Mouse (Mus musculus) mature B cell (primary cell): ENCODE data around the gene Tiam1.

Experiments
- in situ Hi-C: fragments of 300-500 bp; cut with MboI; formaldehyde crosslinking; loops from 2 replicates; pipeline ENCODE4 v1.14.3; 2019

The Tiam1 gene

DNA sequence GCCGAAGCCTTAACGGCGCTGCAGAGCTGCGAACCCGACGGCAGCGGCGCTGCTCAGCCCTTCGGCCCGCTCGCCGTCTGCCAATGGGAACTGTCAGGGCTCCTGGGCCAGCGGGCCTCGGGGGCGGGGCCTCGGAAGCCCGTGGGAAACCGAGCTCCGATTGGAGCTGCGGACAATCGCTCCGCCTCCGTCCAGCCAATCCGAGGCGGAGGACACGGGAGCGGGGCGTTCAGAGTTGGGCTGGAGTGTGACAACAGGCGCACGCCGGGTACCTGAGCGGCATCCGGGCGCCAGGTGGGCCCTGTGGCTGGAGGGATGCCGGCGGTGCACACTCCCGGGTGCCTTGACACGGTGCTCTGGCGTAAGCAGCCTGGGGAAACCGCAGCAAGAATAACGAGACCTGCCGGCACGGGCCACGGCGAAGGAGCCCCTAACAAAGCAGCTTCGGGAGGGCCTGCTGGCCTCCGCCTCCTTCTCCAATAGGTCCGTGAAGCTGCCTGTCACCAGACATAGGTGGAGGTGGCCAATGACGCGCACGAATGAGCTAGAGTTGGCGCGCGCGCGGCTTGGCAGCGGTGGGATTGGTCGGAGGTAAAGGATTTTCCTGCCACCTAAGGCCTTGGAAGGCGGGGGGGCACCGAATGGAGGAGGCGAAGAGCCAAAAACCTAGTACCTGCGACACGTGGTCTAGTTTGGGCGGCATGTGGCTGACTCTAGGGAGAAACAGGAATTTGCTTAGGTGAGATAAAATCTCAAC lies at the start of gene Tiam1:
Gene Tiam1 (minus strand): TSS at position 10 of the 757 bp plus-strand sequence.
- in situ Hi-C loops = no loop called here

DNA sequence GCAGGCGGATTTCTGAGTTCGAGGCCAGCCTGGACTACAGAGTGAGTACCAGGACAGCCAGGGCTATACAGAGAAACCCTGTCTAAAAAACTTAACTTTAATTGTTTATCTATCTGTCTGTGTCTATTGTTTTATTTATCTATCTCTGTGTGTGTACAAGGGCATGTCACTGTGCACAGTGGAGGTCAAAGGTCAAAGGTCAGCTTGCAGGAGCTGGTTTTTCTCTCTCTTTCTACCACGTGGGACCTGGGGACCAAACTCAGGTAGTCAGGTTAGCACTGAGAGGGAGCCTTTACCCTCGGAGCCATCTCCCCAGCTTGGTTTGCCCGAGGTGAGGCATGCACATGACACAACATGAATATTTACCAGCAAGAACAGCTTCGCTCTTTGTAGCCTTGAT lies 47.7 kb upstream of the Tiam1 start:
- in situ Hi-C loops = no loop called here

DNA sequence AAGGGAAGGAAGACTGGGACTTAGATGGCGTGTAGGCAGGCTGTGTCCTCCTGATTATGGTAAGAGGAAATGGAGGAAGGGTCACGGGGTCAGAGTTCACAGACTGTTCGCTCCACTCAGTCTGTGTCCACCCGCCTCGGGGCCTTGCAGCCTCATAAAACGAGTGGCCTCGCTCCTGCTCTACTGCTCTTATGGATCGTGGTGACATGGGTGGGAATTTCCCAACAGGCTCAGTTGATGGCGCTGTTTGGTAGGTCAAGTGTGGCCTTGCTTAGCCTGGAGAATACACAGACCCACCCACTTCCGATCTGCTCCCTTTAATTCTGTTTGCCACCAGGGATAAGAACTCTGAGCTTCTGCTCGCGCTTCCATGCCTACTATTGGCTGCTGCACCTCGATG lies 43.9 kb upstream of the Tiam1 start:
- in situ Hi-C loops = loop anchor here (10.0 kb wide), 1 partner anchor 413 kb away; no protein-coding TSS in a partner anchor

DNA sequence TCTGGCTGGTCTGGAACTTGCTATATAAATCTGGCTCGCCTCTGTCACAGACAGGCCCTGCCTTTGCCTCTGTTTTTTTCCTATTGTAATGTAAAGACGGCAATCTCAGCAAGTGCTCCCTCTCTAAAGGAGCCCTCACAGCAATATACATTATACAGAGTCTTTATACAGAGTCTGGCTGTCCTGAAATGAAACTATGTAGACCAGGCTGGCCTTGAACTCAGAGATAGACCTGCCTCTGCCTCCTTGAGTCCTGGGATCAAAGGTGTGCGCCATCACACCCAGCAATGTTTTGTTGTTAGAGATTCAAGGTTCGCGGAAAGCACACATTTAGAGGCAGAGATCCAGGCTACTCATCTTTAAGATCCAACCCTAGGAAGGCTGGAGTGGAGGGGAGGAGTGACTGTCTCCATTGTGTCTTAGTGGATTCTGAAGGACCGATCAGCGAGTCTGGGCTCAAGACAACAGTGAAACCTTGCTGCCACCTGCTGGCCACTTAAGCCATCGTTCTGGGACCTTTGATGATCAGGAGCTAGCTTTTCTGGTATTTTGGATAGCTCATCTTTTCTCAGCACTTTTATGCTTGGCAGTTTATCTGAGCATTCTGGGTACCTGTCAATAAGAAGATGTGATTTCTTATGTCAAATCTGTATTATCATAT lies 42.5 kb upstream of the Tiam1 start:
- in situ Hi-C loops = loop anchor here (10.0 kb wide), 1 partner anchor 411 kb away; no protein-coding TSS in a partner anchor

DNA sequence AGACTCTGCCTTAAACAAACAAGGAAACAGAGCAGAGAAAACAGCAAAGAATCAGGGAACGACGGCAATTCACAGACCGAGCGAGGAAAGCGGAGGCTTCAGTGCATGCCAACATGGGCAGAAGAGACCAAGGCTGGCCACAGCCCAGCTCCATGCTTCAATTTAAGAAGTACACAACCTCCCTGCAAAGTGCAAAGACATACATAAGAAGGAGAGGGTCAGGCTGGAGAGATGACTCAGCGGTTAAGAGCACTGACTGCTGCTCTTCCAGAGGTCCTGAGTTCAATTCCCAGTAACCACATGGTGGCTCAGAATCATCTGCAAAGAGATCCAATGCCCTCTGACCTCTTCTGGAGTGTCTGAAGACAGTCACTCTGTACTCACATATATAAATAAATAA lies 40.6 kb upstream of the Tiam1 start:
- in situ Hi-C loops = loop anchor here (10.0 kb wide), 1 partner anchor 409 kb away; no protein-coding TSS in a partner anchor

DNA sequence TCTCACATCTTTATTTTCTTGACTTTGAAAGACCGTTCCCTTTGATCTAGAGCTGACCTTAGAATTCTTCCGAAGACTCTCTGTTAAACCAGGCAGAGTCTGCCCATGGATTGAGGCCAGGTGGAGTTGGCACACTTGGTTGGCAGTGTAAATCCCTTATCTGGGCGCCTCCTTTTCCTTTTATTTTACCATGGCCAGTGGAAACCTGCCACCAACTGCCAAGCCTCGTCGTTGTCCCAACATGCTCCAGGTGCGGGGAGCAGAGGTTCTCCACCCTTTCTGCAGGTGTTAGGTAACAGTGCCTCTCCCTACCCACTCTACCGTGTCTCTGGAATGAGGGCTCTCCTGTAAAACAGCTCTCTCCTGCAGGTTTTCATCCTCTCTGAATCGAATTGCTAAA lies 38.1 kb upstream of the Tiam1 start:
- in situ Hi-C loops = loop anchor here (10.0 kb wide), 1 partner anchor 407 kb away; no protein-coding TSS in a partner anchor

DNA sequence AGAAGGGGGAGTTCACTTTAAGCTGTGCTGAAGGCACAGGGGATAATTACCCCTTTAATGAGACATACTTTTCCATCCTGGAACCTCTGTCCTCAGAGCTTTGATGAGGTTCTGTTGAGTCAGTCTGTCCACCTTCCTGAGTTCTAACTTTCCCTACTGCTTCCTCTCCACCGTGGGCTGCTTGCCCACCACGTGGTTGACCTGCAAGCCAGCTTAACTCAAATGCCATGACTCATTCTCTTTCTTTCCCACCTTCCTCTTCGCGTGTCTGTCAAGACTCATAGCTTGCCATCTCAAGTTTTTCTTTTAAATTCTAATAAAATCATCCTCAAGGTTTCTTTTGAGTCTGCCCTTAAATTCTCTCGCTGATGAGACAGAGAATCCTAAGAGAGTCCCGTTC lies 37.4 kb upstream of the Tiam1 start:
- in situ Hi-C loops = loop anchor here (10.0 kb wide), 1 partner anchor 406 kb away; no protein-coding TSS in a partner anchor

DNA sequence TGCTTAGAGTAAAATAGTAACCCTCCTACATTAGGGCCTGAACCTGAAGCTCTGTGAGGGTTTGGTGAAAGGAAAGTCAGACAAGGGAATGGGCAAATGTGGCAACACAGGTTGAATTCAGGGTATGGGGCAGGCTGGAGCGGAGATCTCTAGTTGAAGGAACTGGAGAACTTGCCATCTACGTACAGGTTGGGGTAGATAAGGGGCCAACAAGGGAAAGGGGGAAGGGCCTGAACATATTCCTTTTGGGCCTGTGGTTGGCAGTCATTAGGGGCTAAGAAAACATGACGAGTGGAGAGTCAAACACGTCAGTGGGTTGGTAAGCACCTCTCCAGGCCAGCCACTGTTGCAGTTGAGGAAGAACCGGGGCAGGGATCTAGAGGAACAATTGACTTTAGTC lies 36.3 kb upstream of the Tiam1 start:
- in situ Hi-C loops = loop anchor here (10.0 kb wide), 1 partner anchor 405 kb away; no protein-coding TSS in a partner anchor

DNA sequence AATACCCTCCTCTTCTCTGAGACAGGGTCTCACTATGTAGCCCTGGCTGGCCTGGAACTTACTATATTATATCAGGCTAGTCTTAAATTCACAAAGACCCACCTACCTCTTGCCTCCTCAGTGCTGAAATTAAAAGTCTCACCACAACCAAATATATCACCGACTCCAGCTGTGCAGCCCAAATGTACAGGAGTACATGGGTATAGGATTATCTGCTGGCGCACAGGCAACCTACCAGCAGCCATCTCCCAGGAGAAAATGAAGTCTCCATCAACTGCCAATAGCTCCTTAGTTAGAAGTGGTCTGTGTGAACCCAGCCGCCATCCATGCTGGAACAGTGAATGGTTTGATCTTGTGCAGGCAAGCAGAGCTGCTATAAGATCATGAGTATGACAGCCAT lies 34.8 kb upstream of the Tiam1 start:
- in situ Hi-C loops = no loop called here

DNA sequence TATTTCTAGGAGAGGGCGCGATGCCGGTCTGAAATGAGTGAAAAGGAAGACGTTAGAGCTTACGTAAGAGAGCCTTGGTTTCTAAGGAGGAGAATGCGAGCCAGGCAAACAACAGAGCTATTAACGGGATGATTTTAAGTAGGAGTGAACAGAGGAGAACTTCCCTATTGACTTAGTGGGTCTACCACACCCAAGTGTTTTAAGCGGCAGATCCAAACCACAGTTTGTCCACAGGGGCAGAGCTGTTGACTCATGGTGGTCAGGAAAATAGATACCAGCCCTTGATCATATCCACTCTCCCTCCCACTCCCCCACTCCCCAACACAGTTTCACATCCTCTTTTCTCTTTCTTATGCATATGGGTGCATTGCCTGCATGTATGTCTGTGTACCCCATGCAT lies 33.9 kb upstream of the Tiam1 start:
- in situ Hi-C loops = no loop called here

DNA sequence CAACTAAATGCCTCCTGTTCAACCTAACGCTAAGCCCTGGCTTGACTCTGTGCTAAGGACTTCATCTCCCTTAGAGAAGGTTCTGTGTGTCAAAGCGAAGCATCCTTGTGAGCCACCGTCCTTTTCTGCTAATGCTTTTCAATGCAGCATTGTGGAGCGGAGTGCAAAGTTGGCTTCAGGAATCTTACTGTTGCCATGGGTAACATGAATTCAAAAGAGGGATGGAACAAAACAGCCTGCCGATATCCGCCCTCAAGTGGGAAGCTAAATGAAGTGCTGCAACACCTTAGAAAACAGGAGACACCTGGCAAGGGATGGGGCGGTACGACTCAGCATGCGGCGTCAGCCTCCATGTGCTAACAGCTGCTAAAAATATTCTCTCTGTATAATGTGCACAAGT lies 32.9 kb upstream of the Tiam1 start:
- in situ Hi-C loops = no loop called here

DNA sequence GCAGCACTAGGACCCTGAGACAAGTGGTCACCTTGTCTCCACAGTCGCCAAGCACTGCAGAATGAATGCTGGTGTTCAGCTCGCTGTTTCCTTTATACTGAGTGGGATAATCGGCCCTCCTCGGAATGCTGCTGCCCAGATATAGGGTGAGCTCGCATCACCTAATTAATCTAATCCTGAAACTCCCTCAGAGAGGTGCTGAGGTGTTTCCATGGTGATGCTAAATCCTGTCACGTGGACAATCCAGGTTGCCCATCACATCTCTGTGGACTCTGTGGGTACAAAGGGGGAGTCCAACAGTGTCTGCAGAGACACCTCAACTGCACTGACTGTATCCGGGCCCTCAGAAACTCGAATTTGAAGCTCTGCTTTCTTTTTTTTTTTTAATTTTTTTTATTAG lies 27.8 kb upstream of the Tiam1 start:
- in situ Hi-C loops = no loop called here

DNA sequence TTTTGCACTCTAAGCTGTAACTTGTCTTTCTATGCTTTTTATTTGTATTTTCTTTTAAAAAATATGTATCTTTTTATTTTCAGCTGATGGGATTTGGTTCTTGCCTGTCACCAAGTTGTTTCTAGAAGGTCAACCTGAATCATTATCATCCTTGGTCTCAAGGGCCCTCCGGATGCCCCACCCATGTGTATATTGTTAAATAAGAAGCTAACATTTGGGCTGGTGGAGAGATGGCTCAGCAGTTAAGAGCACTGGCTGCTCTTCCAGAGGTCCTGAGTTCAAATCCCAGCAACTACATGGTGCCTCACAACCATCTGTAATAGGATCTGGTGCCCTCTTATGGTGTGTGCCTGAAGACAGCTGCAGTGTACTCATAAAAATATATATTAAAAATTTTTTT lies 27.1 kb upstream of the Tiam1 start:
- in situ Hi-C loops = no loop called here

DNA sequence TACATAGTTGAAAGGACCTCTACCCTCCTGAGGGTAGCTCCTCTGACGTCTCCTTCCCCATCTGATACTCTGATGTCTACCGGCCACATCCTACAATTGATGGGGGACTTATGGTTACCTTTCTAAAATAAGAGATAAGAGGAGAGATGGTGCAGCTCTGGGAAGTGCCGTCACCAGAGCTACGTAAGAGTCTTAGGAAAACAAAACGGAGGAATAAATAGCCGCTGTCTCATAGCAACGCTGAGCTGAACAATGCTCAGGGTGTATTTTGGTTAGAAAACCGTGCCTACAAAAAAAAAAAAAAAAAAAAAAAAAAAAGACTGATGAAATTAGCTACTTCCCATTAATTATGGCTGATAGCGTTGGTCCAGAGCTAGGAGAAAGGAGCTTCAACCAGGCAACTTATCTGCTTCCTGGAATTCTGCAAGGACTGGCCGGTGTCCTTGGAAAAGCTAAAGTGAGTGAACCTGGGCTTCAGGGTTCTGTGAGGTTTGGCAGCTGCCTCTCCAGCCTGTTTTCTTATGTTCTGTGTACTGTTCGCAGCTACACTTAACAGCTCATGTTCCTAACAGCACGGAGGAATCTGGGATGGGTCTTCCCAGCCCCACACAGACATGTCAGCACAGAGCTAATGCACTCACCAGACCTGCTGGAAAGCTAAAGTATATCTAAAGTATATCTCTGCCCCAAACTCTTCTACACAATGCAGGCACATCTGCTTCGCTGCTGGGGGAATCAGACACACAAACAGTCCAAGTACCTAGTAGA lies 26.5 kb upstream of the Tiam1 start:
- in situ Hi-C loops = loop anchor here (10.0 kb wide), 1 partner anchor 325 kb away; no protein-coding TSS in a partner anchor

DNA sequence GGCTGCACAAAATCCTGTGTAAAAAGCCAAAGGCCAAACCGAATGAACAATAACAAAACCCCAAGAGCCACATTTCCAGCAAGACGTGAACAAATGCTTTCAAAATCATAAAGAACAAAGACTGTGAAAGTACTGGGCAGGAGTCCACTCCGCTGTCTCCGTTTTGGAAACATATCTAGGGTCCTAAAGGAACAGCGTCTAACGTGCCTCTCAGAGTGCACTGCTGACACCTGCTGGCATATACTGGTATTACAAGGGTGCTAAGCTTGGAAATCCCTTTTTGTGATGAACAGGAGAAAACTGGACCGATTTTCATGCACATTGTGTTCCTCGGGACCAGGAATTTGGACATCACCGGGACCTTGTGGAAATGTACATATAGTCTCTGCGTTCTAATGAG lies 24.1 kb upstream of the Tiam1 start:
- in situ Hi-C loops = loop anchor here (10.0 kb wide), 1 partner anchor 323 kb away; no protein-coding TSS in a partner anchor

DNA sequence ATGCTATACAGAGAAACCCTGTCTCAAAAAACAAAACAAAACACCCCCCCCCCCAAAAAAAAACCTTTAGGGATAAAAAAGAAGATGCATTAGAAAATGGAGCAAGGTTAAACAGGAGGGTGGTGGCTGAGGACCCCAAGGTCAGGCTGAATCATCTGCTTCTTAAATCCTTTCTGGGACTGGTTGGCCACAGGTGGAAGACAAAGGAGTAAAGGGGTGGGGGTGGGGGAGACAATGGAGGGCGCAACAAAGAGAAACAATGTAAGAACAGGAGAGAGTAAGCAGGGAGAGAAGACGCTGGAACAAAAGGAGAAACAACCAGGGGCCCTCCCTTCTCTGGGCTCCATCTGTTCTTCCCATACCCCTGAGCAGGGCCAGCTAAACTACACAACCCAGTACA lies 21.9 kb upstream of the Tiam1 start:
- in situ Hi-C loops = loop anchor here (10.0 kb wide), 1 partner anchor 321 kb away; no protein-coding TSS in a partner anchor

DNA sequence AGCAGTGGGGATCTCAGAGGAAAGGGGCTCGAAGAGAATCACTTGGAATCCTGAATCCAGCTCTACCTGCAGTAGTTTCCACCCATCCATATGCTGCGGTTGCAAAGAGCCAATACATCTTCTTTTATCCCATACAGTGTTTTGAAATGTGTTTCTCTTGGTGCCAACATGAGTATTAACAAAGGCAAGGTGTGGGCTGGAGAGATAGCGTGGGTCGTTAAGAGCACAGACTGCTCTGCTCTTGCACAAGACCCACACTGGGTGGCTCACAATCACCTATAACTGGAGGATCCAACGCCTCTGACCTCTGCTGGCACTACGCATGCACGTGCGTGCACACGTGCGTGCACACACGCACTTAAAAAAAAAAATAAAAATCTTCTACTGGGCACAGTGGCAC lies 21.4 kb upstream of the Tiam1 start:
- in situ Hi-C loops = loop anchor here (10.0 kb wide), 1 partner anchor 320 kb away; no protein-coding TSS in a partner anchor

DNA sequence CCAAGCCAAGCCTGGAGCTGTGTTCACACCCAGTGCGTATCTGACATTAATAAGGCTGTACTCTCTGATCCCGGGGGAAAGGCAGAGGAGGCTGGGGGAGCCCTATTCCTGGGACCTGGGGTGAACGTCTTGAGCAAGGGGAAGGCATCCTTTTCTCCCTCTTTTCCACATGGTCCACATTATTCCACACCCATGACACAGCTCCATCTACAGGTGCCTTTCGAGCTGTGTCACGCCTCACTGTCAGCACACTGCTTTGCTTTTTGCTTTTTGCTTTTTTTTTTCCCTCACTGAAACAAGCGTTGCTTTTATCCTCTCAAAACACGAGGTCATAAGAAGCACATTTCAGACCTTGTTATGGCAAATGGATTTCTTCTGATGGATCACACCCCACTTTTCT lies 11.5 kb upstream of the Tiam1 start:
- in situ Hi-C loops = no loop called here

DNA sequence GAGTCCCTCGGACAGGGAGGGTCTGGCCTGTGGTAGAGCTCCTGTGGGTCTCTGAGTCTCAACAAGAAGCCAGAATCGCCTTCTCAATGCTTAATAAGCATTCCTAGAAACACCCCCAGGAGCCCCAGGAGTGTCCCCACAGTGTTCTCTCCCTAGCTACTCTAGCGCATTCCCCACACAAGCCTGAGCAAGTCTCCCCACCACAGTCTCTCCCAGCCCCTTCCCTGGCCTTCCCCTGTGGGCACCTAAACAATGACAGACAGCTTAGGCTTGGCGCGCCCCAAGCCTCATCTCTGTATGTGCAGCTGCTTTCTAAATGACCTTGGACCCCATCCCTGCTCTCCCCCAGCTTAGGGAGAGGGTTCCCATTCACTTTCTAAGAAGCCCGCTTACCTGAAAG lies 7.3 kb upstream of the Tiam1 start:
- in situ Hi-C loops = no loop called here

DNA sequence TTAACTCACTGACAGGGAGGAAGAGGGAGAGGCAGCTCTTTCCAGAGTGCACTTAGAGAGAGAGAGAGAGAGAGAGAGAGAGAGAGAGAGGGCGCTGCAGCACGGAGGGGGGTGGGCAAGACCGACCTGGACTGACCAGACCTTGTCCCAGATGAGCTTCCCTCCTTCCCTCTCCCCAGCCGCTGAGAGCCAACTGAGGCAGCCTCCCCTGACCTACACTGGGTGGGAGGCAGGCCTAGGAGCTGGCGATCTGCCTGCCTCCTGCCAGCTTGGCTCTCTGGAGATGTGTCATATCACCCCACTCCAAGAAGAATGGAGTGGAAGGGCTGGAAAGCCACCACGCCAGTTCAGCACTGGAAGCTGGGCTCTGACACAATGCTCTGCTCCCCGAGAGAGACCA lies 6.6 kb upstream of the Tiam1 start:
- in situ Hi-C loops = no loop called here

DNA sequence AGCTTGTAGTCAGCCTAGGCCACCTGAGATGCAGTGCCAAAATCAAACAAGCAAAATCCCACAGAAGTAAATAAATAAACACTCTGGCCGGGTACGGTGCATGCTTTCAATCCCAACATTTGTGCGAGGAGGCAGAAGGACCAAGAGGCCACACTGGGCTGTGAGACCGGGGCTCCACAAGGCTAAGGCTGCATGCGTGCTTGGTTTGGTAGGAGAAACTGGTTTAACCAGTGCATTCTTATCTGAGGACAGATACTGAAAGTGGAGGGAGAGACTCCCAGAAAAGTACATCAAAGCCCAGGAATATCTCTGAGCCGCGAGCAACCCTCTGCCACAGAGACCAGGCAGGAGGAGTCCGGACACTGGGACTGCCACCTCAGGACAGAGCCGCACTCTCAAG lies 5.8 kb upstream of the Tiam1 start:
- in situ Hi-C loops = no loop called here

DNA sequence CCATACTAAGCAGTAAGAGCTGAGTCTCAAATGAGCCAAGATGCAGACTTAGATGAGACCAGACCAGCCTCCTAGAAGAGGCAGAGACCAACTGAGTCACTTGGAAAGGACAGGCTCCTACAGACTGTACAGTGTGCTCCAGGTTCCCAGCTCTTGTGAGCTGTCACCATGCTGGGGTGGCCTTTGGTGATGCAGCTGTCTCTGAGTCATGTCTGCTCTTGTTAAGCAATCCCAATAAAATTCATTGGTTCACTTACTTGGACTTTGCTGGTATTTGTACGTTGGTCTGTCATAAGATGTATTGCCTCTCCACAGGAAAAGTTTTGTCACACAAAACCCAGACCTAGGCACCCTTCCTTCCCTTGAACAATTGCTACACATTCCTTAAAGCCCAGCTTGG lies 1.7 kb upstream of the Tiam1 start:
- in situ Hi-C loops = no loop called here
